Mouse (Mus musculus): ENCODE measurements at regions not wholly inside any gene's neighbourhood (a gene's known extent, or its start where the extent isn't known, plus 50 kb on each side); places are given as distances from the start of the nearest gene placed in this dataset.

- no peak for ATAC-seq (replicated peaks; ENCODE audit: low FRiP score, poor library complexity, severe bottlenecking)
Measured at GRCm38 (mm10) chr11:24226755-24227154, 148.9 kb downstream of the Bcl11a start.

GRCm38 (mm10) chr11:24233376-24233775 is 155.5 kb downstream of the Bcl11a start:
- ATAC-seq (replicated peaks; ENCODE audit: low FRiP score, poor library complexity, severe bottlenecking), result no peak

- no peak for ATAC-seq (replicated peaks; ENCODE audit: low FRiP score, poor library complexity, severe bottlenecking)
Measured at GRCm38 (mm10) chr11:24233821-24234220, 156.0 kb downstream of the Bcl11a start.

GRCm38 (mm10) chr11:24234422-24234821 is 156.6 kb downstream of the Bcl11a start:
- ATAC-seq (replicated peaks; ENCODE audit: low FRiP score, poor library complexity, severe bottlenecking), result no peak

GRCm38 (mm10) chr11:24235326-24235725 is 157.5 kb downstream of the Bcl11a start:
- ATAC-seq (replicated peaks; ENCODE audit: low FRiP score, poor library complexity, severe bottlenecking), result no peak

GRCm38 (mm10) chr11:24239631-24240030 is 161.8 kb downstream of the Bcl11a start:
- ATAC-seq (replicated peaks; ENCODE audit: low FRiP score, poor library complexity, severe bottlenecking), result no peak

GRCm38 (mm10) chr11:24242096-24242495 is 164.2 kb downstream of the Bcl11a start:
- ATAC-seq (replicated peaks; ENCODE audit: low FRiP score, poor library complexity, severe bottlenecking), result no peak

- ATAC-seq (replicated peaks; ENCODE audit: low FRiP score, poor library complexity, severe bottlenecking), result no peak
Measured at GRCm38 (mm10) chr11:24242888-24243287, 165.0 kb downstream of the Bcl11a start.

GRCm38 (mm10) chr11:24245390-24245789 is 167.5 kb downstream of the Bcl11a start:
- no peak for ATAC-seq (replicated peaks; ENCODE audit: low FRiP score, poor library complexity, severe bottlenecking)

GRCm38 (mm10) chr11:24246314-24246713 is 168.5 kb downstream of the Bcl11a start:
- no peak for ATAC-seq (replicated peaks; ENCODE audit: low FRiP score, poor library complexity, severe bottlenecking)

- no peak for ATAC-seq (replicated peaks; ENCODE audit: low FRiP score, poor library complexity, severe bottlenecking)
Measured at GRCm38 (mm10) chr11:24247285-24247684, 169.4 kb downstream of the Bcl11a start.

GRCm38 (mm10) chr11:24251516-24251915 is 173.7 kb downstream of the Bcl11a start:
- ATAC-seq (replicated peaks; ENCODE audit: low FRiP score, poor library complexity, severe bottlenecking), result no peak

GRCm38 (mm10) chr11:24255201-24256060 is 177.6 kb downstream of the Bcl11a start:
- no peak for ATAC-seq (replicated peaks; ENCODE audit: low FRiP score, poor library complexity, severe bottlenecking)

GRCm38 (mm10) chr11:24257741-24258140 is 179.9 kb downstream of the Bcl11a start:
- no peak for ATAC-seq (replicated peaks; ENCODE audit: low FRiP score, poor library complexity, severe bottlenecking)

- no peak for ATAC-seq (replicated peaks; ENCODE audit: low FRiP score, poor library complexity, severe bottlenecking)
Measured at GRCm38 (mm10) chr11:24258340-24258739, 180.5 kb downstream of the Bcl11a start.

GRCm38 (mm10) chr11:24259668-24260067 is 181.8 kb downstream of the Bcl11a start:
- no peak for ATAC-seq (replicated peaks; ENCODE audit: low FRiP score, poor library complexity, severe bottlenecking)

GRCm38 (mm10) chr11:24269046-24269445 is 191.2 kb downstream of the Bcl11a start:
- no peak for ATAC-seq (replicated peaks; ENCODE audit: low FRiP score, poor library complexity, severe bottlenecking)

- ATAC-seq (replicated peaks; ENCODE audit: low FRiP score, poor library complexity, severe bottlenecking), result no peak
Measured at GRCm38 (mm10) chr11:24281628-24282027, 203.8 kb downstream of the Bcl11a start.

GRCm38 (mm10) chr11:24282556-24282955 is 204.7 kb downstream of the Bcl11a start:
- no peak for ATAC-seq (replicated peaks; ENCODE audit: low FRiP score, poor library complexity, severe bottlenecking)

GRCm38 (mm10) chr11:24286129-24287108 is 208.6 kb downstream of the Bcl11a start:
- ATAC-seq (replicated peaks; ENCODE audit: low FRiP score, poor library complexity, severe bottlenecking), result no peak

GRCm38 (mm10) chr11:24293209-24293608 is 215.4 kb downstream of the Bcl11a start:
- ATAC-seq (replicated peaks; ENCODE audit: low FRiP score, poor library complexity, severe bottlenecking), result no peak
